Mouse (Mus musculus) testis, adult 10 weeks (tissue): ENCODE measurements around the gene Cacna2d3. TPM values are rescaled to one million over a fixed set of nuclear protein-coding genes. Genes with fewer than 3 reads are reported as not detected.

ENCODE experiments used
- polyA plus RNA-seq: library from polyadenylated mRNA; stranded (reverse); fragments of 350-450 nt; fragmentation: Illumina TruSeq; extraction: RNeasy Lipid Tissue Mini Kit (QIAGEN cat#74804); gene quantifications from one replicate; pipeline ENCODE4 v1.2.3, GENCODE M21; 2014; ENCODE audit warnings: low read depth, low replicate concordance

The Cacna2d3 gene
- 4.8 TPM for polyA plus RNA-seq

DNA sequence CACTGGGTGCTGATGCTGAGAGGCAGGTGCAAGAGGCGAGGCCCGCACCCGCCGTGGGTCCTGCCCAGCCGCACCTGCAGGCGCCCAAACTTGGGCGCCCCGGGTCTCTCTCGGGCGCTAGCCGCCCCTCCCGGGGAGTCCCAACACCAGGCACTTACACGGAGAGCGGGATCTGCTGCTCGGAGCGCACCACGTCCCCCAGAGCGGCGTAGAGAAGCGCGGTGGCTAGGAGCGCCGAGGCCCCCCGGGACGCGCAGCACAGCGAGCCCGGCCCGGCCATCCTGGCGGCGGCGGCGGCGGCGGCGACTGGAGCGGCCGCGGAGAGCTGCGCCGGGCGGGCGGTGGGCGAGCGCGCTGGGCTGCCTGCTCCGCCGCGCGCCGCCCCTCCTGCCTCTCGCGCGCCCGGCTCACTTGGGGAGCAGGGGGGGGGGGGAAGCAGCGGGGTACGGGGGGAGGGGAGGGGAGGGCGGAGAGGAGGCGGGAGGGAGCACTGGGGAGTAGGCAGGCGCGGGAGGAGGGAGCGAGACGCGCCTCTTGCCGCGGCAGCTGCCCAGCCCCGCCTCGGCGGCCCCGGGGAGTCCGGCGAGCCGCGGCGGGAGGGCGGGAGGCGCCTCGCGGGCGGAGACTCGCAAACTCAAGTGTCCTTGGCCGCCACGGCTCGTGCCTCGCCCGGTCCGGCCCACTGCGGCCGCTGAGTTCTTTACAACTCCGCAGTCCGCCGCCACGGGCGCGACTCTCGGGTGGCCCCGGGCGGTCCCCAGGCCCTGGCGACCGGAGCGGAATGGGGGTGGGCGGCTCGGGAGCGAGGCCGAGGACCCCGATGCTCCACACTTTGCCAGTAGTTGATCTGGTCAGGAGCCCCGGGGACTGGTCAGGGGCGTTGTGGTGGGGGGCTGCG is at the start of gene Cacna2d3:
Gene Cacna2d3 (minus strand): TSS at position 377 of the 898 bp plus-strand sequence.

GRCm38 (mm10) chr14:29017883-29018282 is 703.8 kb downstream of the Cacna2d3 start, which contains the start of gene Lrtm1:
TSS of gene Lrtm1 (plus strand) at chr14:29018208.

Other genes starting within 250 kb of the Cacna2d3 start
- 143 TPM for gene Selenok, start 246.4 kb upstream of the Cacna2d3 start, polyA plus RNA-seq